Mouse (Mus musculus): ENCODE data around the gene Ankfn1. TPM values are rescaled to one million over a fixed set of nuclear protein-coding genes. Genes with fewer than 3 reads are reported as not detected.

Ankfn1 gene
- polyA plus RNA-seq, 1 experiment from 2014 or later, result 0.02 TPM

GRCm38 (mm10) chr11:89452862-89453261 is 324.6 kb downstream of the Ankfn1 start:
- H3K4me1 ChIP-seq (replicated peaks), result no peaks in the 10 kb centered on the region
- no peak for DNase-seq
- no peak overlapping the region for H3K4me2 ChIP-seq
- no peak overlapping the region for H3K4me3 ChIP-seq (replicated peaks)
- no peaks in the 10 kb centered on the region for H3K9me3 ChIP-seq (replicated peaks)
- H3K36me3 ChIP-seq, result no peaks in the 10 kb centered on the region
- H3K27me3 ChIP-seq, result no peaks in the 10 kb centered on the region
- H3K9ac ChIP-seq, result no peak overlapping the region
- 18% methylated on average over 2 of the region's 2 CpGs for WGBS (ENCODE audit: insufficient replicate concordance)
- H3K27ac ChIP-seq, result no peak overlapping the region
- no peak for ATAC-seq (ENCODE audit: low read depth)

GRCm38 (mm10) chr11:89450406-89450805 is 327.0 kb downstream of the Ankfn1 start:
- Histone ChIP-seq H3K27ac (no peak overlapping the region), H3K27me3 (no peaks in the 10 kb centered on the region), H3K9ac (no peak overlapping the region), H3K4me1 (replicated peaks) (no peaks in the 10 kb centered on the region), H3K4me3 (replicated peaks) (no peak overlapping the region), H3K9me3 (replicated peaks) (no peaks in the 10 kb centered on the region), H3K36me3 (no peaks in the 10 kb centered on the region), H3K4me2 (no peak overlapping the region)
- WGBS (ENCODE audit: insufficient replicate concordance), result 72% methylated on average over 4 of the region's 4 CpGs
- ATAC-seq (ENCODE audit: low read depth) (no peak), DNase-seq (no peak)

GRCm38 (mm10) chr11:89448986-89449385 is 328.5 kb downstream of the Ankfn1 start:
- no peak for DNase-seq
- no peak overlapping the region for H3K4me2 ChIP-seq
- no peak overlapping the region for H3K4me3 ChIP-seq (replicated peaks)
- H3K27me3 ChIP-seq, result no peaks in the 10 kb centered on the region
- no peak for ATAC-seq (ENCODE audit: low read depth)
- H3K9ac ChIP-seq, result no peak overlapping the region
- 67% methylated on average over 6 of the region's 6 CpGs for WGBS (ENCODE audit: insufficient replicate concordance)
- H3K36me3 ChIP-seq, result no peaks in the 10 kb centered on the region
- no peaks in the 10 kb centered on the region for H3K9me3 ChIP-seq (replicated peaks)
- no peak overlapping the region for H3K27ac ChIP-seq
- H3K4me1 ChIP-seq (replicated peaks), result no peaks in the 10 kb centered on the region

GRCm38 (mm10) chr11:89447477-89447876 is 330.0 kb downstream of the Ankfn1 start:
- DNase-seq (no peak), ATAC-seq (ENCODE audit: low read depth) (no peak)
- no peak overlapping the region for H3K27ac ChIP-seq
- no peaks in the 10 kb centered on the region for H3K36me3 ChIP-seq
- no peaks in the 10 kb centered on the region for H3K9me3 ChIP-seq (replicated peaks)
- no peak overlapping the region for H3K4me3 ChIP-seq (replicated peaks)
- no peaks in the 10 kb centered on the region for H3K27me3 ChIP-seq
- no peaks in the 10 kb centered on the region for H3K4me1 ChIP-seq (replicated peaks)
- WGBS (ENCODE audit: insufficient replicate concordance), result 69% methylated on average over 12 of the region's 12 CpGs
- no peak overlapping the region for H3K4me2 ChIP-seq
- no peak overlapping the region for H3K9ac ChIP-seq

- Histone ChIP-seq H3K9me3 (replicated peaks) (no peaks in the 10 kb centered on the region), H3K36me3 (no peaks in the 10 kb centered on the region), H3K9ac (no peak overlapping the region), H3K4me3 (replicated peaks) (no peak overlapping the region), H3K27ac (no peak overlapping the region), H3K4me1 (replicated peaks) (no peaks in the 10 kb centered on the region), H3K4me2 (no peak overlapping the region), H3K27me3 (no peaks in the 10 kb centered on the region)
- WGBS (ENCODE audit: insufficient replicate concordance), result 61% methylated on average over 6 of the region's 6 CpGs
- DNase-seq (no peak), ATAC-seq (ENCODE audit: low read depth) (no peak)
These were observed 336.9 kb downstream of the Ankfn1 start for GRCm38 (mm10) chr11:89440566-89440965.

GRCm38 (mm10) chr11:89424358-89424757 is 353.1 kb downstream of the Ankfn1 start:
- H3K27me3 ChIP-seq, result no peaks in the 10 kb centered on the region
- H3K9ac ChIP-seq, result no peak overlapping the region
- no peaks in the 10 kb centered on the region for H3K4me1 ChIP-seq (replicated peaks)
- H3K36me3 ChIP-seq, result no peaks in the 10 kb centered on the region
- H3K27ac ChIP-seq, result no peak overlapping the region
- no peak overlapping the region for H3K4me3 ChIP-seq (replicated peaks)
- H3K4me2 ChIP-seq, result no peak overlapping the region
- ATAC-seq (ENCODE audit: low read depth) (no peak), DNase-seq (no peak)
- WGBS (ENCODE audit: insufficient replicate concordance), result 40% methylated on average over 3 of the region's 3 CpGs
- no peaks in the 10 kb centered on the region for H3K9me3 ChIP-seq (replicated peaks)

- DNase-seq (no peak), ATAC-seq (ENCODE audit: low read depth) (no peak)
- no peak overlapping the region for H3K4me2 ChIP-seq
- H3K27me3 ChIP-seq, result no peaks in the 10 kb centered on the region
- H3K27ac ChIP-seq, result no peak overlapping the region
- H3K36me3 ChIP-seq, result no peaks in the 10 kb centered on the region
- H3K4me3 ChIP-seq (replicated peaks), result no peak overlapping the region
- no peak overlapping the region for H3K9ac ChIP-seq
- 69% methylated on average over 5 of the region's 5 CpGs for WGBS (ENCODE audit: insufficient replicate concordance)
- no peaks in the 10 kb centered on the region for H3K4me1 ChIP-seq (replicated peaks)
- no peaks in the 10 kb centered on the region for H3K9me3 ChIP-seq (replicated peaks)
These were observed 354.8 kb downstream of the Ankfn1 start for GRCm38 (mm10) chr11:89422637-89423036.

- no peak for ATAC-seq (ENCODE audit: low read depth)
- H3K27me3 ChIP-seq, result no peaks in the 10 kb centered on the region
- no peak overlapping the region for H3K4me2 ChIP-seq
- H3K4me1 ChIP-seq (replicated peaks), result no peaks in the 10 kb centered on the region
- H3K36me3 ChIP-seq, result no peaks in the 10 kb centered on the region
- 71% methylated on average over 11 of the region's 11 CpGs for WGBS (ENCODE audit: insufficient replicate concordance)
- no peak overlapping the region for H3K4me3 ChIP-seq (replicated peaks)
- no peak for DNase-seq
- no peak overlapping the region for H3K27ac ChIP-seq
- no peaks in the 10 kb centered on the region for H3K9me3 ChIP-seq (replicated peaks)
- no peak overlapping the region for H3K9ac ChIP-seq
These were observed 356.6 kb downstream of the Ankfn1 start for GRCm38 (mm10) chr11:89420767-89421438.

- Histone ChIP-seq H3K9ac (no peak overlapping the region), H3K36me3 (no peaks in the 10 kb centered on the region), H3K27ac (peak overlapping the region; percentile 9; the same call in 1 of the 2 replicates), H3K4me2 (no peak overlapping the region), H3K4me3 (replicated peaks) (no peak overlapping the region), H3K9me3 (replicated peaks) (no peaks in the 10 kb centered on the region), H3K27me3 (no peaks in the 10 kb centered on the region), H3K4me1 (replicated peaks) (no peaks in the 10 kb centered on the region)
- ATAC-seq (ENCODE audit: low read depth) (peak; percentile 65), DNase-seq (no peak)
- 67% methylated on average over 2 of the region's 2 CpGs for WGBS (ENCODE audit: insufficient replicate concordance)
These were observed 357.6 kb downstream of the Ankfn1 start for GRCm38 (mm10) chr11:89419863-89420262.

- no peaks in the 10 kb centered on the region for H3K9me3 ChIP-seq (replicated peaks)
- peak; percentile 34 for DNase-seq
- H3K4me1 ChIP-seq (replicated peaks), result no peaks in the 10 kb centered on the region
- 52% methylated on average over 12 of the region's 12 CpGs for WGBS (ENCODE audit: insufficient replicate concordance)
- no peak overlapping the region for H3K9ac ChIP-seq
- no peaks in the 10 kb centered on the region for H3K27me3 ChIP-seq
- no peak overlapping the region for H3K4me2 ChIP-seq
- H3K36me3 ChIP-seq, result no peaks in the 10 kb centered on the region
- peak overlapping the region; percentile 29; the same call in 1 of the 2 replicates for H3K27ac ChIP-seq
- no peak overlapping the region for H3K4me3 ChIP-seq (replicated peaks)
- ATAC-seq (ENCODE audit: low read depth), result peak; percentile 93
These were observed 358.8 kb downstream of the Ankfn1 start for GRCm38 (mm10) chr11:89418644-89419043.

GRCm38 (mm10) chr11:89416769-89417168 is 360.7 kb downstream of the Ankfn1 start:
- no peak overlapping the region for H3K4me3 ChIP-seq (replicated peaks)
- no peaks in the 10 kb centered on the region for H3K9me3 ChIP-seq (replicated peaks)
- no peak overlapping the region for H3K9ac ChIP-seq
- H3K27me3 ChIP-seq, result no peaks in the 10 kb centered on the region
- no peaks in the 10 kb centered on the region for H3K4me1 ChIP-seq (replicated peaks)
- DNase-seq (no peak), ATAC-seq (ENCODE audit: low read depth) (peak; percentile 53)
- WGBS (ENCODE audit: insufficient replicate concordance), result 44% methylated on average over 6 of the region's 6 CpGs
- no peaks in the 10 kb centered on the region for H3K36me3 ChIP-seq
- no peak overlapping the region for H3K27ac ChIP-seq
- no peak overlapping the region for H3K4me2 ChIP-seq

- ATAC-seq (ENCODE audit: low read depth), result no peak
These were observed 368.7 kb downstream of the Ankfn1 start for GRCm38 (mm10) chr11:89408774-89409173.

More at GRCm38 (mm10) chr11:89408774-89409173, 368.7 kb downstream of the Ankfn1 start:
- Histone ChIP-seq H3K4me3 (replicated peaks) (no peak overlapping the region), H3K9me3 (replicated peaks) (no peaks in the 10 kb centered on the region), H3K4me1 (replicated peaks) (no peaks in the 10 kb centered on the region), H3K27ac (no peak overlapping the region), H3K4me2 (no peak overlapping the region), H3K9ac (no peak overlapping the region), H3K36me3 (no peaks in the 10 kb centered on the region), H3K27me3 (no peaks in the 10 kb centered on the region)
- 72% methylated on average over 6 of the region's 6 CpGs for WGBS (ENCODE audit: insufficient replicate concordance)
- DNase-seq, result no peak

Data from liver, embryonic 13.5 days (tissue).